Mouse (Mus musculus): Measurements from ENCODE around the gene Ly75. TPM values are rescaled to one million over a fixed set of nuclear protein-coding genes. Genes with fewer than 3 reads are reported as not detected.
A peak's percentile ranks its signal among the peaks of the same experiment; 100 is the strongest.

Gene Ly75
- polyA plus RNA-seq, 1 experiment from 2014 or later = 2.1 TPM

DNA sequence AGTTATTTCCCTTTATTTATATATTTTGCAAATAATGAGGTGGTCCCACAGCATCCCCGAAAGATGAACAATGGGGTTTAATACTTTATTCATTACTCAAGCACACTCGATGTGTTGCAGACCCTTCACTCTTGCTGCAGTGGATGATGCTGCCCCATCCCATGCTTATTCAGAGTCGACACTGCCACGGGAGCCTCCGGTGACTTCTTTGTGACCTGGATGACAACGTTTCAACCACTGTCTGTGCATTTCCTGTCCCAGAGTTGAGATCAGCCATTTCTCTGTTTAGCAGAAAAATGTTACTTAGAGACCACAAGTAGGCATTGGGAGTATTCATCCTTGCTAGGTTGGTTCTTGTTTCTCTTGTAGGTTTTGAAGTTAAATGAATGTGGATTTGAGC, 10.7 kb upstream of the Ly75 start:
- Histone ChIP-seq H3K36me3 (no peaks in the 10 kb centered on the region), H3K4me3 (no peak overlapping the region)
- WGBS = 78% methylated on average over 6 of the region's 6 CpGs

DNA sequence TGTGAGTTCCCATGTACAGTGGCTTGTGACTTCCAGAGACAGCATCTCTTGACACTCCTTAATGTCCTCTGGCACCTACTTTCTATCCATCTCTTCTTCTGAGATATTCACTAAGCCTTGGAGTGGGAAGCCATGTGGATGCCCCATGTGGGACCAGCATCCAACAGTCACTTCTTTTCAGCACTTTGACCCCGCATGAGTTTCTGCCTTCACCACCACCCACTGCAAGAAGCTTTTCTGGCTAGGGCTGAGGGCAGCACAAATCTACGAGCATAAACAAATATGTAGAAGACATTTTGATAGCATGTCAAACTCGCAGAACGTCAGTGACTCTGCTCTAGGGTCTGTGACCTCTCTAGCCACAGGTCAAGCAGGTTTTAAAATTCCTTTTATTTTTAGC, 9.2 kb upstream of the Ly75 start:
- Histone ChIP-seq H3K27me3 (no peaks in the 10 kb centered on the region), H3K4me3 (no peak overlapping the region), H3K4me1 (no peaks in the 10 kb centered on the region), H3K36me3 (no peaks in the 10 kb centered on the region), H3K9me3 (replicated peaks) (no peaks in the 10 kb centered on the region), H3K27ac (no peak overlapping the region), H3K9ac (no peak overlapping the region), H3K4me2 (replicated peaks) (no peak overlapping the region)
- 83% methylated on average over 4 of the region's 4 CpGs for WGBS
- ATAC-seq (ENCODE audit: low FRiP score) = no peak

More for the DNA sequence above, 10.7 kb upstream of the Ly75 start:
- no peak for ATAC-seq (ENCODE audit: low FRiP score)
- no peaks in the 10 kb centered on the region for H3K4me1 ChIP-seq
- no peaks in the 10 kb centered on the region for H3K9me3 ChIP-seq (replicated peaks)
- no peak overlapping the region for H3K27ac ChIP-seq
- H3K27me3 ChIP-seq = no peaks in the 10 kb centered on the region
- no peak overlapping the region for H3K9ac ChIP-seq
- H3K4me2 ChIP-seq (replicated peaks) = no peak overlapping the region

DNA sequence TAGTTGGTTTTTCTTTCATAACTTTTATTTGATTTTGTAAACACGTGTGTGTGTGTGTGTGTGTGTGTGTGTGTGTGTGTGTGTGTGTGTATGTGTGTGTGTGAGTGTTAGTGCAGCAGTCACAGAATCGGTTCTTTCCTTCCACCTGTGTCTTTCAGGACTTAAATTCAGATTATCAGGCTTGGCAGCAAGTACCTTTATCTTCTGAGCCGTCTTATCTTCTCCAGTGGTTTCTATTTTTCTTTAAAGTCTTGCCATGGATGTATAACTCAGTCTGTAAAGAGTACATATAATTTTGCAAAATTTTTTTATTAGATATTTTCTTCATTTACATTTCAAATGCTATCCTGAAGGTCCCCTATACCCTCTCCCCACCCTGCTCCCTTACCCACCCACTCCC, 4.3 kb upstream of the Ly75 start:
- no peak overlapping the region for H3K4me3 ChIP-seq
- H3K36me3 ChIP-seq = no peaks in the 10 kb centered on the region
- no peak overlapping the region for H3K9ac ChIP-seq
- H3K4me1 ChIP-seq = peaks cover 8% of the 10 kb centered on the region; the same call in 1 of the 2 replicates
- no peak overlapping the region for H3K27ac ChIP-seq
- H3K4me2 ChIP-seq (replicated peaks) = no peak overlapping the region
- no peaks in the 10 kb centered on the region for H3K9me3 ChIP-seq (replicated peaks)
- ATAC-seq (ENCODE audit: low FRiP score) = no peak
- WGBS = 91% methylated on average over 3 of the region's 3 CpGs
- H3K27me3 ChIP-seq = peaks cover 14% of the 10 kb centered on the region

DNA sequence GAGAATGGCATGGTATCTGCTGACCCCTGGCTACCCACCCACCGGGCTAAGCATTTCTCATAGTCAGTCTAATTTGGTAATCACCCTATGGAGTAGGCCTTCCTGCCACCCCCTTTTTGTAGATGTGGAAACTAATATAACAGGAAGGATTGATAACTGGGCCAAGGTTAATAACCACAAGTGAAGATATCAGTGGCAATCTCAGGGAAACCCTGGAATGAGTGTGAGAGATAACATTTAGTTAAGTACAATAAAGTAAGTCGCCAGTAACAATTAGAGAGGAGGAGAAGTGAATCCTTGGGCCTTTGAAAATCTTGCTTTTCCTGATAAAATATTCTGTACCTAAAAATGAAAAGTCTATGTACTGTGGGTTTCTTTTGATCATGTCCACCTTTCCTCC, 3.7 kb upstream of the Ly75 start:
- Histone ChIP-seq H3K36me3 (no peaks in the 10 kb centered on the region), H3K9me3 (replicated peaks) (no peaks in the 10 kb centered on the region), H3K9ac (no peak overlapping the region), H3K27me3 (peaks cover 19% of the 10 kb centered on the region), H3K4me3 (no peak overlapping the region), H3K4me1 (peaks cover 9% of the 10 kb centered on the region; the same call in 1 of the 2 replicates), H3K4me2 (replicated peaks) (no peak overlapping the region), H3K27ac (no peak overlapping the region)
- 88% methylated on average over 2 of the region's 2 CpGs for WGBS
- no peak for ATAC-seq (ENCODE audit: low FRiP score)

DNA sequence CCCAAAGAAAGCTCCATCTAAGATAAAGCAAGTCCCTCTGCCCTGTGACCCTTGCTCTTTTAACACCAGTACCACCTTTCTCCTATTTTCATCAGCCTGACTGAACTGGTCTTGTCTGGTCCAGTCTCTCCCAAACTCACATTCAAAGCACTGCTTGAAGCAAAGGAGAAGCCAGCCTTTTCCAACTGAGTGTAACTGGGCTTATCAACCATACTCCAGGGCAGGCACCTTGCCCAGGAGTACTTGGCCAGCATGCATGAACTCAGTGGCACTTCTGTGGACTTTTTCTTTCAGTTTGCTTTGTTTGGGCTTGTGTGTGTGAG, 1.6 kb upstream of the Ly75 start:
- Histone ChIP-seq H3K36me3 (no peaks in the 10 kb centered on the region), H3K9ac (no peak overlapping the region), H3K27ac (no peak overlapping the region), H3K4me1 (peaks cover 9% of the 10 kb centered on the region; the same call in 1 of the 2 replicates), H3K4me3 (no peak overlapping the region), H3K4me2 (replicated peaks) (no peak overlapping the region), H3K27me3 (peaks cover 21% of the 10 kb centered on the region), H3K9me3 (replicated peaks) (no peaks in the 10 kb centered on the region)
- no peak for ATAC-seq (ENCODE audit: low FRiP score)

DNA sequence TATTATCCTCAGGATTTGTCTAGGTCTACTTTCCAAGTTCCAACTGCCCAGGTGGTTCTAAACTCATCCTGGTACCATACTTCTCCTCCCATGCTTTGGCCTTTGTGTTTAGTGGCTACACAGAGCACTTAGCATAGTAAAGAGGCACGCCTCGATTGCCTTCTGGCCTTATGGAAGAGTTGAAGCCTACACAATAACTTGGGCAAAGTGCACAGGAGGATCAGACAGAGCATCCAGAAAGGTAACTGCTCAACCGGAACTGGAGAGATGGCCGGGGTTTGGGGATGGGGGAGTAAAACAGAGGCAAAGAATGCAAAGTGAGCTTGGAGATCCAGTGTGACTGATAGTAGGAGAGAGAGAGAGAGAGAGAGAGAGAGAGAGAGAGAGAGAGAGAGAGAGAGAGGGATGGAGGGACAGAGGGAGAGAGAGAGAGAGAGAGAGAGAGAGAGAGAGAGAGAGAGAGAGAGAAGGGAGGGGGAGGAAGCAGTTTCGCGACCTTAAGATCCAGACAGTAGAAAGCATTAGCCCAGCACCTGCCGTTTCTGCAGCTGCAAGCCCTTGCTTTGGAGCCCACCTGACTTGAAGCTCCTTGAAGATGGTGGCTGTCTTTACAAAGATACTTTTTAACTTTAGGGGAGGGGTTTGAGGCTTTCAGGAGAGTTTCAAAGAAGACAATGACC, 1.1 kb upstream of the Ly75 start:
- WGBS = 32% methylated on average over 7 of the region's 7 CpGs
- H3K9ac ChIP-seq = no peak overlapping the region
- H3K9me3 ChIP-seq (replicated peaks) = no peaks in the 10 kb centered on the region
- H3K4me3 ChIP-seq = no peak overlapping the region
- no peak overlapping the region for H3K27ac ChIP-seq
- H3K36me3 ChIP-seq = no peaks in the 10 kb centered on the region
- ATAC-seq (ENCODE audit: low FRiP score) = no peak
- peaks cover 21% of the 10 kb centered on the region for H3K27me3 ChIP-seq
- H3K4me2 ChIP-seq (replicated peaks) = no peak overlapping the region
- peaks cover 9% of the 10 kb centered on the region; the same call in 1 of the 2 replicates for H3K4me1 ChIP-seq

DNA sequence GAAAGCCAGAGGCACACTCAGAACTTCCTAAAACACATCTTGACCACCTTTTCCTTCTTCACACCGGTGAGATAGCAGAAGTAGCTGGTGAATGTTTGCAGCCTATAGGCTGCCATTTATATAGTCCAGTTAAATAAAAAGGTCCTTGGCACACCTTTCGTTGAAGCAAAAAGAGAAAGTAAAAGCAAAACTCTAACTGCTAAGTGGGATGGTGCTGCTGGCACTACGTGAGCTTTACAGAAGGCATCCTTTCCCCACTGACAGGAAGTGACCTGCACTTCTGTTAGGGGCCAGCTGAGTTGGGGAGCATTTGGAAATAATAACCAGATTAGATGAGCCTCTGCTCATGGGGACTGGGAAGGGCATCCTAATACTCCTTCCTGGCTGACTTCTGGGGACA, 757 bp downstream of the Ly75 start:
- no peaks in the 10 kb centered on the region for H3K36me3 ChIP-seq
- peaks cover 21% of the 10 kb centered on the region for H3K27me3 ChIP-seq
- no peaks in the 10 kb centered on the region for H3K9me3 ChIP-seq (replicated peaks)
- no peak for ATAC-seq (ENCODE audit: low FRiP score)
- H3K4me1 ChIP-seq = peaks cover 9% of the 10 kb centered on the region; the same call in 1 of the 2 replicates
- peak overlapping the region; percentile 67 for H3K4me2 ChIP-seq (replicated peaks)
- WGBS = 72% methylated on average over 3 of the region's 3 CpGs
- no peak overlapping the region for H3K27ac ChIP-seq
- H3K9ac ChIP-seq = no peak overlapping the region
- peak overlapping the region; percentile 54; the same call in 1 of the 2 replicates for H3K4me3 ChIP-seq

DNA sequence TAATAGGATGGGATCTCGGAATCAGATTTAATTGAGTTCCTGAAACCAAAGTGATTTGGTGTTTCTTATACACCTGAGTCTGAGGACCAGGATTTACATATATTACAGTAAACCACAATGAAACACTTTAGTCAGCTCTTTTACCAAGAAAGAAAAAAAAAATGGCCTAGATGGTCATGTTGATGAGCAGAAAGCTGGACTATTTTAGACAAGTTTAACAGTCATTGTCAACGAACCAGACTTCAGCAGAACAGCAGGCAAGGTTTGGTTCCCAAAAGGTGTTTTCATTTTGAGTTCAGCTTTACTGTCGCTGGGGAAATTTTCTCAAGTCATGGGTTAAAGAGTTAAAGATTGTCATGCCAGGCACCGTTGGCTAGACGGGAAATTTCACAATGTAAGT, 5.8 kb downstream of the Ly75 start:
- H3K9ac ChIP-seq = no peak overlapping the region
- no peaks in the 10 kb centered on the region for H3K36me3 ChIP-seq
- WGBS = 87% methylated on average over 5 of the region's 5 CpGs
- H3K4me1 ChIP-seq = no peaks in the 10 kb centered on the region
- no peak overlapping the region for H3K4me2 ChIP-seq (replicated peaks)
- H3K4me3 ChIP-seq = no peak overlapping the region
- no peak for ATAC-seq (ENCODE audit: low FRiP score)
- H3K27me3 ChIP-seq = peaks cover 6% of the 10 kb centered on the region
- H3K27ac ChIP-seq = no peak overlapping the region
- H3K9me3 ChIP-seq (replicated peaks) = no peaks in the 10 kb centered on the region

DNA sequence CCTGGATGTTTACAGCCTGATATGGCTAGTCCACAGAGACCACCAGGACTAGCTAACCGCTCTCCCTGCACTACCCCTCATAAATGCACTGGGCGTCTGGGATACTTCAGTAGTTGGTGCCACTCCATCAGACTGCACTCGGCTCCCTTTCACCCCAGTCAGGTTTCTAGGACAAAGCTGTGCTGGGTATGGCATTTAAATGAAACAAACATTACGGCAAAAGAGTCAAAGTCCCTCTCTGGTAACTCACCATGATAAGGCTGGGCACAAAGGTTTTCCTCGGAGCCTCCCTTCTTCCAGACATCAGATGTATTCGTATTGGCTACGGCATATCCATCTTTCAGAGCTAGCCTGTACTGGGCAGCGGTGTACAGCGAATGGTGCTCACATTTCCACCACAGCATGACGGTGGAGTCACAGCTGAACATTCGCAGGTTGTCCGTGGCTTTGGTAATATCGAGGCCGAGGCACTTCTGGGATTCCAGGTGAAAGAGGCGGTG, 7.4 kb downstream of the Ly75 start:
- Histone ChIP-seq H3K4me3 (no peak overlapping the region), H3K27me3 (no peaks in the 10 kb centered on the region), H3K27ac (no peak overlapping the region), H3K36me3 (no peaks in the 10 kb centered on the region), H3K4me1 (no peaks in the 10 kb centered on the region), H3K9ac (no peak overlapping the region), H3K4me2 (replicated peaks) (no peak overlapping the region), H3K9me3 (replicated peaks) (no peaks in the 10 kb centered on the region)
- no peak for ATAC-seq (ENCODE audit: low FRiP score)
- WGBS = 95% methylated on average over 15 of the region's 15 CpGs

DNA sequence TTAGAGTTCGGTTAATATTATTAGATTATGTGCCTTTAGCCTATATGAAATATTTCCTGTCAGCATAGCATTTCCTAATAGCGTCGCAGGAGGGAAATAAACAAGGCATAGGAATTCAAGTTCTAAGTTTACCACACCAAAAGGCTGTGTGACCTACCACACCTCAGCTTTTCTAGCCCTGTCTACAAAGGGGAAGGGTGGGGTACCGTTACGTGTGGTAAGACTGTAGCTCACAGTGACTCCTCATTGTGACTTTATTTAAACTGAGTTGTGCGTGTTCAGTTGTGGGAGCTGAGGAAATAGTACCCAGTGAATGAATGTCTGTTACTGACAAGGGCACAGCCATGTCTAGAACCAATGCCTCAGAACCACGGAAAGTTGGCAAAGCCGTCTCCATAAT, 8.0 kb downstream of the Ly75 start:
- H3K4me3 ChIP-seq = no peak overlapping the region
- WGBS = 94% methylated on average over 8 of the region's 8 CpGs
- H3K36me3 ChIP-seq = no peaks in the 10 kb centered on the region
- H3K9me3 ChIP-seq (replicated peaks) = no peaks in the 10 kb centered on the region
- ATAC-seq (ENCODE audit: low FRiP score) = no peak
- H3K27ac ChIP-seq = no peak overlapping the region
- no peaks in the 10 kb centered on the region for H3K4me1 ChIP-seq
- H3K4me2 ChIP-seq (replicated peaks) = no peak overlapping the region
- H3K9ac ChIP-seq = no peak overlapping the region
- H3K27me3 ChIP-seq = no peaks in the 10 kb centered on the region

DNA sequence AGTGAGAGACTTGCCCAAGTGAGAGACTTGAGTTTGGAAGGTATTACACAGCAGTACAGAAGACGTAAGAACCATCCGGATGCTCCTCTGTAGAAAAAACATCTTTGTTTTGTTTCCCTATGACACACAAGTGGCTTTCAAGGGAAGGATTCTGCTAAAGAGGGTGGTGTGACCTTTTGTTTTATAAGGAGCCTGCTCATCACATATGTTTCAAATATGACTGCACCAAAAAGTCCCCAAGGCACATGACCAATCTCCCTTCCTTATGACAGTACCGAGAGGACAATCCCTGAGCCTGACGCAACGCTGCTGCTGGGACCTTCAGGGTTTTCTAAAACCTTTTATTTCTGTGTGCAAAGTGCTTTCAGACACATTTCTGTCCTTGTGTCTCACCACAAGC, 12.9 kb downstream of the Ly75 start:
- no peak for ATAC-seq (ENCODE audit: low FRiP score)
- no peak overlapping the region for H3K9ac ChIP-seq

DNA sequence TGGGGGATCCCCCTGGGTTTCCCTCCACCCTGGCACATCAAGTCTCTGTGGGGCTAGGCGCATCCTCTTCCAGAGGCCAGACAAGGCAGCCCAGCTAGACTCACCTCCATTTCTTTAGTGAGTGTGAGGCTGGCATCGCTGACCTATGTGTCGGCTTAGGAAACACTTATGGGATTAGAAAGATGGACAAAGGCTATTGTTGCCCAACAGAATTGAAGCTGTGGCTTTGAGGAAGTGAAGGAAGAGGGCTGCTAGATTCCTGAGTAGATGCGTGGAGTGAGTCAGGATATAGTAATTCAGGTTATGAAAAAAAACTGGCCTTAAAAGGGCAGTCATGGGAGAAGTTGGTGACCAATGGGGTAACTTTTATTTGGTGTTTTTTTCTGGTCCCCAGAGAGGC, 13.6 kb downstream of the Ly75 start:
- WGBS = 88% methylated on average over 4 of the region's 4 CpGs
- no peak overlapping the region for H3K4me3 ChIP-seq
- no peak for ATAC-seq (ENCODE audit: low FRiP score)
- H3K27me3 ChIP-seq = no peaks in the 10 kb centered on the region
- H3K4me1 ChIP-seq = no peaks in the 10 kb centered on the region
- no peaks in the 10 kb centered on the region for H3K36me3 ChIP-seq
- no peak overlapping the region for H3K4me2 ChIP-seq (replicated peaks)
- H3K27ac ChIP-seq = no peak overlapping the region
- H3K9ac ChIP-seq = no peak overlapping the region
- no peaks in the 10 kb centered on the region for H3K9me3 ChIP-seq (replicated peaks)

More for the DNA sequence above, 12.9 kb downstream of the Ly75 start:
- Histone ChIP-seq H3K4me2 (replicated peaks) (no peak overlapping the region), H3K9me3 (replicated peaks) (no peaks in the 10 kb centered on the region), H3K27ac (no peak overlapping the region), H3K4me3 (no peak overlapping the region), H3K36me3 (no peaks in the 10 kb centered on the region), H3K4me1 (no peaks in the 10 kb centered on the region), H3K27me3 (no peaks in the 10 kb centered on the region)
- 95% methylated on average over 5 of the region's 5 CpGs for WGBS

DNA sequence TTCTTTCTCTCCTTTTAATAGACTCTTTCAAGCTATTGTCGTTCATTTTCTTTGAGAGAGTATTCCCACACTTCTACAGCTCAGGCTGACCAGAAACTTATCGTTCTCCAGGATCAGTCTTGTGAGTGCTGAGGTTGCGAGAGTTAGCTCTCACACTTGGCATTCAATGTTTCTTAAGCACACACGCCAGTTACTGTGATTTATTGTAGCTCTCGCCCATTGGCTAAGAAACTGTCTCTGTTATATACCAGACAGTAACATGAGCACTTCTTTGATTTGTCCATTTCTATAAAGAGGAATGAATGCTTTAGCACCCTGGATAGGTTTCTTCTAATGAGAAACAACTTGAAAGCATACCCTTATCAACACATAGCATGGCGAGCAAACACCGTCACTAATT, 15.2 kb downstream of the Ly75 start:
- 93% methylated on average over 7 of the region's 7 CpGs for WGBS
- H3K27ac ChIP-seq = no peak overlapping the region
- no peak overlapping the region for H3K4me2 ChIP-seq (replicated peaks)
- no peak overlapping the region for H3K4me3 ChIP-seq
- no peaks in the 10 kb centered on the region for H3K27me3 ChIP-seq
- no peaks in the 10 kb centered on the region for H3K4me1 ChIP-seq
- no peaks in the 10 kb centered on the region for H3K9me3 ChIP-seq (replicated peaks)
- no peaks in the 10 kb centered on the region for H3K36me3 ChIP-seq
- H3K9ac ChIP-seq = no peak overlapping the region
- ATAC-seq (ENCODE audit: low FRiP score) = no peak
